Mouse (Mus musculus) liver, embryonic 14.5 days (tissue): ENCODE results near the gene Trpv2.

Experiments
- CTCF ChIP-seq: IDR thresholded peaks from 2 replicates; pipeline ENCODE4 v1.5.1; 2016; ENCODE audit warnings: antibody characterized with exemption, low read depth, control low read depth
- EP300 ChIP-seq: IDR thresholded peaks from 2 replicates; pipeline ENCODE4 v1.6.1; 2016; ENCODE audit warnings: antibody characterized with exemption, low read depth

DNA sequence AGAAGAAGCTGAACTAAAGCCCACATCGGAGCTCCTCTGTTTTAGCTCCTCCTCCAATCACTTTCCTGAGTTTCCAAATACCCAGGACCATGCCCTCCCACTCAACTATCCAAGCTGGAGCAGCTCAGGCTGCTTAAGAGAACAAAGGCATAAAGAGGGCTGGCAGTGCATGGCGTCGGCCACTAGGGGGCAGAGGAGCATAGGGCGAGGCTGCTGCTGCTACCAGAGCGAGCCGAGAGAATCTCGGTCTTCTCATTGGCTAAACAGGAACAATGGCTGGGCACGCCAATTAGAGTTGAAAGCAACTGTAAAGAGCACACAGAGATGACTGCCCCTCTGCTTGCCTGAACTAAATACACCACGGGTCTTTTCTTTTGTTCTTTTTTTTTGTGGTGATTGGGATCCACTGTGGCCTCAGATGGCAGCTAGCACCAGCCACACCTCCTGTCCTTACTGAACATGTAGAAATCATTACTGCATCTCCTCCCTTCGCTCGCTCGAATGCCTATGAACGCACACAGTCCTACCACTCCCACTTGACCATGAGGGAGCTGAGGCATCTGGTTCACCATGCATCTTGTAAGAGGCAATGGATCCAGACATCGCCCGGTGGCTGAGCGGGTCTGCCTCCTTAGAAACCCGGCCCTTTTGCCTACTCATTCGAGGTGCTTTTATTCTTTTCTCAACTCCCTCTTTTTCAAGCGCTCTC lies 39.5 kb downstream of the Trpv2 start:
- TF ChIP-seq CTCF: peak; percentile 100
- TF ChIP-seq EP300: no peak
